Mouse (Mus musculus): ENCODE data around the gene Acss2. TPM values are rescaled to one million over a fixed set of nuclear protein-coding genes. Genes with fewer than 3 reads are reported as not detected.

Gene Acss2
- polyA plus RNA-seq, 1 experiment from 2014 or later = 20.0 TPM

DNA sequence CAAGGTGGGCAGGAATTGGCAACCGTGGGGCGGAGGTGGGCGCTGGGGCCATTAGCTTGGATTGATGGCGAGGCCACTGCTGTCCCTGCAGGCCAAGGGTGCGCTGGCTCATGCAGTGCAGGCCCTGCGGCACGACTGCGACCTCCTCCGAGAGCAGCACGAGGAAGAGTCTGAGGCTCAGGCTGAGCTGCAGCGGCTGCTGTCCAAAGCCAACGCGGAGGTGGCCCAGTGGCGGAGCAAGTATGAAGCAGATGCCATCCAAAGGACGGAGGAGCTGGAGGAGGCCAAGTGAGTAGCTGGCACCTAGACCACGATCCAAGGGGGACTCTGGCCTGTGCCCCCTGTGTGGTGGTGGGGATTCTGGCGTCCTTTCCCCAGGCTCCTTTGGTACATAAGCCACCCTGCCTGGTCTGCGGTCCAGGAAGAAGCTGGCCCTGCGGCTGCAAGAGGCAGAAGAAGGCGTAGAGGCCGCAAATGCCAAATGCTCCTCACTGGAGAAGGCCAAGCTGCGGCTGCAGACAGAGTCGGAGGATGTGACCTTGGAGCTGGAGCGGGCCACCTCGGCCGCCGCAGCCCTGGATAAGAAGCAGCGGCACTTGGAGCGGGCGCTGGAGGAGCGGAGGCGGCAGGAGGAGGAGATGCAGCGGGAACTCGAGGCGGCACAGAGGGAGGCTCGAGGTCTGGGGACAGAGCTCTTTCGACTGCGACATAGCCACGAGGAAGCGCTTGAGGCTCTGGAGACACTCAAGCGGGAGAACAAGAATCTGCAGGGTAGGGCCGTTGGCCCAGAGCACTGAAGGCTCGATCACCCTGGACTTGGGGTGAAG is 113.1 kb downstream of the Acss2 start:
- Histone ChIP-seq H3K9me3 (replicated peaks) (no peaks in the 10 kb centered on the region), H3K4me2 (no peak overlapping the region), H3K9ac (no peak overlapping the region), H3K4me1 (replicated peaks) (peaks cover 35% of the 10 kb centered on the region), H3K27ac (0 out of 2 replicates have a peak overlapping the region, but pooled peaks have one; percentile 4), H3K27me3 (peaks cover 39% of the 10 kb centered on the region), H3K4me3 (no peak overlapping the region), H3K36me3 (peaks cover 89% of the 10 kb centered on the region)
- 38% methylated on average over 43 of the region's 43 CpGs for WGBS
- no peak for ATAC-seq (replicated peaks; ENCODE audit: insufficient number of reproducible peaks, insufficient read depth, low FRiP score, low read depth)

DNA sequence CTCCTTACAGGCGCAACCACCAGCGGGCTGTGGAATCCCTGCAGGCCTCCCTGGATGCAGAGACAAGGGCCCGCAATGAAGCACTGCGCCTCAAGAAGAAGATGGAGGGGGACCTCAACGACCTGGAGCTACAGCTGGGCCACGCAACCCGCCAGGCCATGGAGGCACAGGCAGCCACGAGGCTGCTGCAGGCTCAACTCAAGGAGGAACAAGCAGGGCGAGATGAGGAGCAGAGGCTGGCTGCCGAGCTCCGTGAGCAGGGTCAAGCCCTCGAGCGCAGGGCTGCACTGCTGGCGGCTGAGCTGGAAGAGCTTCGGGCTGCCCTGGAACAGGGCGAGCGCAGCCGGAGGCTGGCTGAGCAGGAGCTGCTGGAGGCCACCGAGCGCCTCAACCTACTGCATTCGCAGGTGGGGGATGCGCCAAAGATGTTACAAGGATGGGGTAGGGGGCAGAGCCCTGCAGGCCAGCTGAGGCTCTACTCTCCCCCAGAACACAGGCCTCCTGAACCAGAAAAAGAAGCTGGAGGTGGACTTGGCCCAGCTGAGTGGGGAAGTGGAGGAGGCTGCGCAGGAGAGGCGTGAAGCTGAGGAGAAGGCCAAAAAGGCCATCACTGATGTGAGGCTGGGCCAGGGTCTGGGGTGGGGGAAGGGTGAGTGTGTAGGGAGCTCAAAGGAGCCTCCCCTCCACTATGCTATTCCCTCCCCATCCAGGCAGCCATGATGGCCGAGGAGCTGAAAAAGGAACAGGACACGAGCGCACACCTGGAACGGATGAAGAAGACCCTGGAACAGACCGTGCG is 114.6 kb downstream of the Acss2 start:
- ATAC-seq (replicated peaks; ENCODE audit: insufficient number of reproducible peaks, insufficient read depth, low FRiP score, low read depth) = no peak
- Histone ChIP-seq H3K4me2 (no peak overlapping the region), H3K4me3 (no peak overlapping the region), H3K27me3 (peaks cover 32% of the 10 kb centered on the region), H3K9me3 (replicated peaks) (no peaks in the 10 kb centered on the region), H3K27ac (no peak overlapping the region), H3K4me1 (replicated peaks) (peaks cover 35% of the 10 kb centered on the region), H3K36me3 (peaks cover 98% of the 10 kb centered on the region), H3K9ac (no peak overlapping the region)
- WGBS = 73% methylated on average over 30 of the region's 30 CpGs

DNA sequence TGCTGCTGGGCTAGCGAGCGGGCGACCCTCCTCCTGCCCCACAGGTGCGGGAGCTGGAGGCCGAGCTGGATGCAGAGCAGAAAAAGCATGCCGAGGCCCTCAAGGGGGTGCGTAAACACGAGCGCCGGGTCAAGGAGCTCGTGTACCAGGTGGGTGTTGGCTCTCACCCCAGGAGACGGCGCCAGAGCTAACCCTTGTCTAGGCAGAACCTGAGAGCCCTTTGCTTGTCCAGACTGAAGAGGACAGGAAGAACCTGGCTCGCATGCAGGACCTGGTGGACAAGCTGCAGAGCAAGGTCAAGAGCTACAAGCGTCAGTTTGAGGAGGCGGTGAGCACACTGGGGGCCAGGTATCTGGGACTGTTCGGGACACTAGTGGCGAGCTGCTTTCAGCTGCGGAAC is 115.4 kb downstream of the Acss2 start:
- H3K4me1 ChIP-seq (replicated peaks) = peaks cover 35% of the 10 kb centered on the region
- no peak for ATAC-seq (replicated peaks; ENCODE audit: insufficient number of reproducible peaks, insufficient read depth, low FRiP score, low read depth)
- no peak overlapping the region for H3K4me3 ChIP-seq
- H3K4me2 ChIP-seq = no peak overlapping the region
- H3K27me3 ChIP-seq = peaks cover 32% of the 10 kb centered on the region
- H3K27ac ChIP-seq = 0 out of 2 replicates have a peak overlapping the region, but pooled peaks have one; percentile 24
- WGBS = 59% methylated on average over 19 of the region's 19 CpGs
- no peak overlapping the region for H3K9ac ChIP-seq
- peaks cover 98% of the 10 kb centered on the region for H3K36me3 ChIP-seq
- no peaks in the 10 kb centered on the region for H3K9me3 ChIP-seq (replicated peaks)

DNA sequence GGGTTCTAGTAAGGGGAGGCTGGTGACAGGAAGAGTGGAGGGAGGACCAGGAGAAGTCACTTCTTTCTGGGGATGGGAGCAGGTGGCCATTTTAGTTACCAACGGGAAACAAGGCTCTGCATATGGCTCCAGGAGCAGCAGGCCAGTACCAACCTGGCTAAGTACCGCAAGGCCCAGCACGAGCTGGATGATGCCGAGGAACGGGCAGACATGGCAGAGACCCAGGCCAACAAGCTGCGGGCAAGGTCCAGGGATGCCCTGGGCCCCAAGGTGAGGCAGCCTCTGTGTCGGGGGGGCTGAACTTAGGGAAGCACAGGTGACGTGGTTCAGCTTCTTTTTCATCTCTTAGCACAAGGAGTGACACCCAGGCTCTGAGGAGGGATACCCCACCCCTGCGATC is 116.0 kb downstream of the Acss2 start:
- no peak overlapping the region for H3K27ac ChIP-seq
- H3K36me3 ChIP-seq = peaks cover 96% of the 10 kb centered on the region
- no peak overlapping the region for H3K4me2 ChIP-seq
- no peak overlapping the region for H3K4me3 ChIP-seq
- peaks cover 32% of the 10 kb centered on the region for H3K4me1 ChIP-seq (replicated peaks)
- WGBS = 85% methylated on average over 9 of the region's 9 CpGs
- no peak for ATAC-seq (replicated peaks; ENCODE audit: insufficient number of reproducible peaks, insufficient read depth, low FRiP score, low read depth)
- no peak overlapping the region for H3K9ac ChIP-seq
- H3K27me3 ChIP-seq = peaks cover 26% of the 10 kb centered on the region
- no peaks in the 10 kb centered on the region for H3K9me3 ChIP-seq (replicated peaks)

DNA sequence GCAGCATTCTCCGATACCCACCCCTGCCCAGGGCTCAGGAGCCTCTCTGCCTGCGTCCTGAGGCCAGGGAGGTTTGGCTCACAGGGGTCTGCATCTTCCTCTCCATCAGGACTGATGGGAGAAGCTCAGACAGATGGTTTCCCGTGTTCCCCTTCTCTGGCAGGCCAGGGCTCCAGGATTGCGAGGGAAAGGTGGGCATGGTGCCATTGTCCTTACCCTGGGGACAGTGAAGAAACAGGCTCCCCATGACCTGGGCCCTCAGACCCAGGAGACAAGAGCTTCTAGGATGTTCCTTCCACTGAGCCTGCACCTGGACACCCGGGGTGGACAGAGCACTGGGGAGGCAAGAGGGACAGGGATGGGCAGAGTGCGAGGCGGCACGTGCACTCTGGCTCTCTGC is 116.8 kb downstream of the Acss2 start:
- ATAC-seq (replicated peaks; ENCODE audit: insufficient number of reproducible peaks, insufficient read depth, low FRiP score, low read depth) = no peak
- 75% methylated on average over 8 of the region's 8 CpGs for WGBS
- Histone ChIP-seq H3K27me3 (peaks cover 19% of the 10 kb centered on the region), H3K4me3 (no peak overlapping the region), H3K27ac (peak overlapping the region; percentile 53), H3K4me1 (replicated peaks) (peaks cover 23% of the 10 kb centered on the region), H3K9ac (no peak overlapping the region), H3K4me2 (no peak overlapping the region), H3K36me3 (peaks cover 94% of the 10 kb centered on the region), H3K9me3 (replicated peaks) (no peaks in the 10 kb centered on the region)

MicroRNAs within 50 kb of the gene (microRNA counts, 519-probe panel; counts per million panel counts)
- 4,164 counts per million, percentile 92 among the panel's probes with 10 or more counts for microRNA mmu-miR-499

Small RNA genes within 50 kb of the gene (microRNA-seq; reads per million reads assigned to microRNA genes)
- 2,241 reads per million, percentile 84 among the genes with 10 or more reads in this experiment for gene Mir499

Other genes with a start within 250 kb of the Acss2 start
- 354 and 380 TPM in 2 replicates for gene Map1lc3a, start 241.7 kb upstream of the Acss2 start, polyA plus RNA-seq (2015; fragmentation: Nextera tagmentation; extraction: Ambion mirVana)
- 45.4 and 53.5 TPM in 2 replicates for gene Pigu, start 160.5 kb upstream of the Acss2 start, polyA plus RNA-seq (2015; fragmentation: Nextera tagmentation; extraction: Ambion mirVana)
- 103 and 116 TPM in 2 replicates for gene Trp53inp2, start 136.9 kb upstream of the Acss2 start, polyA plus RNA-seq (2015; fragmentation: Nextera tagmentation; extraction: Ambion mirVana)
- 12.0 and 14.5 TPM in 2 replicates for gene Ncoa6, start 44.1 kb upstream of the Acss2 start, polyA plus RNA-seq (2015; fragmentation: Nextera tagmentation; extraction: Ambion mirVana)
- gene Ggt7, start 289 bp downstream of the Acss2 start, polyA plus RNA-seq (2015; fragmentation: Nextera tagmentation; extraction: Ambion mirVana) = 1.1 and 2.4 TPM in 2 replicates
- 20.0 and 26.9 TPM in 2 replicates for gene Gss, start 74.9 kb downstream of the Acss2 start, polyA plus RNA-seq (2015; fragmentation: Nextera tagmentation; extraction: Ambion mirVana)
- 21.1 and 21.8 TPM in 2 replicates for gene Myh7b, start 93.3 kb downstream of the Acss2 start, polyA plus RNA-seq (2015; fragmentation: Nextera tagmentation; extraction: Ambion mirVana)
- gene Trpc4ap, start 174.4 kb downstream of the Acss2 start, polyA plus RNA-seq (2015; fragmentation: Nextera tagmentation; extraction: Ambion mirVana) = 83.0 and 101 TPM in 2 replicates
- gene Edem2, start 211.5 kb downstream of the Acss2 start, polyA plus RNA-seq (2015; fragmentation: Nextera tagmentation; extraction: Ambion mirVana) = 20.3 and 29.3 TPM in 2 replicates
- not detected in 2 replicates for gene Gm17581, start 217.9 kb downstream of the Acss2 start, polyA plus RNA-seq (2015; fragmentation: Nextera tagmentation; extraction: Ambion mirVana)
- gene Procr, start 233.2 kb downstream of the Acss2 start, polyA plus RNA-seq (2015; fragmentation: Nextera tagmentation; extraction: Ambion mirVana) = 8.0 and 8.3 TPM in 2 replicates

Data from heart, embryonic 15.5 days (tissue).